Mouse (Mus musculus): ENCODE data around the gene Ntm.

Gene Ntm

DNA sequence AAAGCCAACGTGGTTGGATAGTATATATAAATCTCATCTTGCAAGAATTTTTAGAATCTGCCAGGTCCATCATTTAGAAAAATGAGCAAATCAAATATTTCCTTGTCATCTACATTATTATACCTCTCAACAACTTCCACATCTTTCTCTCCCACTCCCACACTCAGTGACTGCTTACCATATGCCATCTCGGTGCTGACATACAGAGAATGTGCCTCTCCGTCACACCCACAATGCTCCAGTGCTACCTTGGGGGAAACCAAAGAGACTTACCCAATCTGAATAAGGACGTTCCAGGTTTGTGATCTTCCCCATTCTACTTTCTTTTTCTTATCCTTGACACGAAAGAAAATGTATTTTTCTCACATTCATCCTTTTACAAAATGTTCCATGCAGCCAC, 75.0 kb downstream of the Ntm start:
- no peak for DNase-seq (ENCODE audit: low read depth, low spot score)

GRCm38 (mm10) chr9:29884062-29884461, 78.9 kb downstream of the Ntm start:
- DNase-seq (ENCODE audit: low read depth, low spot score) = no peak

GRCm38 (mm10) chr9:29881614-29882013, 81.3 kb downstream of the Ntm start:
- no peak for DNase-seq (ENCODE audit: low read depth, low spot score)

DNA sequence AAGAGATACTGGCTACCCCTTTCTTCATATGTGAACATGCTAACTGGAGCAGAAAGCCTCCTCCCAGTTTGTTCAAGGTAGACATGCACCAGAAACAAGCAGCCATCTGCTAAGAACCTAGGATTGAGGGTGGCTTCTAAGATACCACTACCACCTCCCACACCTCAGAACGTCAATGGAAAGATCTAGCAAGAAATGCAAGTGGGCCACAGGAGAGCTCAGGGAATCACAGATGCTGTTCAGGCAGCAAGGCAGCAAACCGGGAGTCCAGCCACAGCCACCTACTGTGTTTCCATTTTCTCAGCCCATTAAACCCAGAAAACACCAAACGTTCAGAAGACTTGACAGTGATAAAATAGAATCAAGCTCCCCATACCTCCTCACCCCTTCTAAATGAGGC, 85.4 kb downstream of the Ntm start:
- no peak for DNase-seq (ENCODE audit: low read depth, low spot score)

- DNase-seq (ENCODE audit: low read depth, low spot score) = no peak
These were observed 95.2 kb downstream of the Ntm start for GRCm38 (mm10) chr9:29867746-29868145.

- no peak for DNase-seq (ENCODE audit: low read depth, low spot score)
These were observed 96.1 kb downstream of the Ntm start for GRCm38 (mm10) chr9:29866824-29867223.

GRCm38 (mm10) chr9:29866101-29866500, 96.8 kb downstream of the Ntm start:
- no peak for DNase-seq (ENCODE audit: low read depth, low spot score)

DNA sequence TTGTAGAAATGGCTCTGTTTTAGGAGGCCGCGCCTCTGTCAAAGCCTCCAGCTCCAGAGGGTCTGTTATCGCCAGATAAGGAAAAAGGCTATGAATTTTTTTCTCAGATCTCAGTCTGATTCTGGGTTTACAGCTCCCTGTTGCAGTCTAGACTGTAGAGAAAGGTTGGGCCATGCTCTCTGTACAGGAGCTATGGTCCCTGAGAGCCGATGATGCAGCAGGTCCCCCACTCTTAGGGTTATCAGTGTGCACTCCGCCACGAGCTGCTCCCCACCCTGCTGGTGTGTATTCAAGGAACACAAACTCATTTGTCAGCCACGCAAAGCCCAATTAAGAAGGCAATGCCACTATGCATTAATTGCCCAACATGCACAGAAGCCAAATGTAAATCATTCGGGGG, 97.4 kb downstream of the Ntm start:
- DNase-seq (ENCODE audit: low read depth, low spot score) = no peak

- no peak for DNase-seq (ENCODE audit: low read depth, low spot score)
These were observed 98.1 kb downstream of the Ntm start for GRCm38 (mm10) chr9:29864886-29865285.

GRCm38 (mm10) chr9:29862408-29862807, 100.5 kb downstream of the Ntm start:
- no peak for DNase-seq (ENCODE audit: low read depth, low spot score)

- no peak for DNase-seq (ENCODE audit: low read depth, low spot score)
These were observed 103.5 kb downstream of the Ntm start for GRCm38 (mm10) chr9:29859256-29860048.

DNA sequence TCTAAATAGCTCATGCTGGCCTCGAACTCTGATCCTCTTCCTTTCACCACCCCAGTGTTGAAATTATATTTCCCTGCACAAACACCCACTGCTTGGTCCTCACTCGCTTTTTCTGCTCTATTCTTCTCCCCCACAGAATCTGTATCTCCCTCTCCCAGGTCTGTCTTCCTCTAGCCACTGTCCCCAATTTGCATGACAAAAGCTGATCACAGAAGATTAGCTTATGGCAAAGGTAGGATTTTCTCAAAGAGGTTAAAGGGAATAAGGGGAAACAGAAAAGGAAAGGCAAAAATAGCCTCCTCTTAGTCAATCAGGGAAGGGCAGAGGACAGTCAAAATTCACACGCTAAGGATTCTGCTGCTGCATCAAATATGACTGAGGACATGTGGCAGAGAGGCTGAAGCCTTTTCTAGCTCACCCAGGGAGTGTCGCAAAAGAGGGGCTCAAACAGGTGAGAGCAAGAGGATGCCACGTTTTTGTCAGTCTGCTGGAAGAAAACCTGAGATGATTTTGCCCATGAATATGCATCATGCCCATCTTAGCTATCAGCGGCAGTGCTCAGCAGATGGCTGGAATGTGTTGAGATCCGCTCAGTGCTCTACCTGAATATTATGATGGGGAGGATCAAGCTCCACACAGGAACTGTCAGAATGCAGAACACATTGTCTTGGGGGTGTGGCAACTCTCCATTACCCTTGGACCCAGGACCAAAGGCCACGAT, 114.0 kb downstream of the Ntm start:
- no peak for DNase-seq (ENCODE audit: low read depth, low spot score)

GRCm38 (mm10) chr9:29837344-29837743, 125.6 kb downstream of the Ntm start:
- no peak for DNase-seq (ENCODE audit: low read depth, low spot score)

GRCm38 (mm10) chr9:29834911-29835310, 128.0 kb downstream of the Ntm start:
- no peak for DNase-seq (ENCODE audit: low read depth, low spot score)

GRCm38 (mm10) chr9:29833781-29834180, 129.2 kb downstream of the Ntm start:
- no peak for DNase-seq (ENCODE audit: low read depth, low spot score)

- no peak for DNase-seq (ENCODE audit: low read depth, low spot score)
These were observed 135.7 kb downstream of the Ntm start for GRCm38 (mm10) chr9:29827240-29827660.

GRCm38 (mm10) chr9:29825236-29825635, 137.7 kb downstream of the Ntm start:
- no peak for DNase-seq (ENCODE audit: low read depth, low spot score)

DNA sequence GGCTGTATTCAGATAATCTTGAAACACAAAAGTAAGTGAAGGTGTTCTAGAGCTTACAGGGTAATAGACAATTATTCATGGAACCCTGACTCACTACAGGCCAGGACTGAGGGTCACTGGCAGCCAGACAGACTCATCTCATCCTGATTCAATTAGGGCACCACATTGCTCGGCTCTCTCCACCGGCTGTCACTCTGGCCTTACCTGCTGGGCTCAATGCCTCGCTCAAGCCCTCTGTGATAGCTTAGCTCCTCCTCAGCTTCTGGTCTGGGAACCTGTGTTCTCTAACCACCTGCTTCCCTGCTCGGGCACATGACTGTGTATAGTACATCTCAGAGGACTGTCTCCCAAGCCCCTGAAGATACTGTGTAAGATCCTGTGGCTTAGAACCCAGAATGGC, 139.2 kb downstream of the Ntm start:
- no peak for DNase-seq (ENCODE audit: low read depth, low spot score)

DNA sequence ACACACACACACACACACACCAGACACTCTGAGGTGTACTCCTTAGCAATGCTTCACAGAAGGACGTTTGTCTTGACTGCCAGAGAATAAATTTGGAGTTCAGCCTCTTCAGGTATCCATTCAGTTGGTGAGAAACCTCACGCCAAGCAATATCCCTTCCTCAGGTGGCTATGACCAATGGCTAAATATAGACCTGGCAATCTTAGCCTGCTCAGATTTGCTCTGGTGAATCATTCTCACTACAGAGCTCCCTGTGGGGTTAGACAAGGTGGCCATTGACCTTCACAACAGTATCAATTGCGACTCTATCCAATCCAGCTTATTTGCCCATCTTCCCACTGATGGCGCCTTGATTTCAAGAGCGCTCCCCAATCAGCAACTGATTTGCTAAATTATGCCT, 150.3 kb downstream of the Ntm start:
- no peak for DNase-seq (ENCODE audit: low read depth, low spot score)

- no peak for DNase-seq (ENCODE audit: low read depth, low spot score)
These were observed 156.2 kb downstream of the Ntm start for GRCm38 (mm10) chr9:29806790-29807189.

DNA sequence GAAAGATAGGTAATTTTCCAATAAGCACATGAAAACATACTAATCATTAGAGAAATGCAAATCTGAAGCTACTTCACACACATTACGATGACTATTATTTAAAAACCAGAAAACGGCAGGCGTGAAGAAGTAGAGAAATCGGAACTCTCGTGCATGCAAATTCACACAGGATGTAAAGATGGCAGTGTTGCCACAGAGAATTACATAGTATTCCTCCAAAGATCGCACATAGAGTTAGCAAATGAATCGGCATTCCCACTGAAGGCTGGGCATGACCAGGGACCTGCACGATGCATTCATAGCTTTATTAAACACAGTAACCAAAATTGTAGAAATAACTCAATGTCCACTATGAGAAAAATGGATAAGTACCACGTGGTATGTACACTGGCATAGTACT, 158.5 kb downstream of the Ntm start:
- no peak for DNase-seq (ENCODE audit: low read depth, low spot score)

DNA sequence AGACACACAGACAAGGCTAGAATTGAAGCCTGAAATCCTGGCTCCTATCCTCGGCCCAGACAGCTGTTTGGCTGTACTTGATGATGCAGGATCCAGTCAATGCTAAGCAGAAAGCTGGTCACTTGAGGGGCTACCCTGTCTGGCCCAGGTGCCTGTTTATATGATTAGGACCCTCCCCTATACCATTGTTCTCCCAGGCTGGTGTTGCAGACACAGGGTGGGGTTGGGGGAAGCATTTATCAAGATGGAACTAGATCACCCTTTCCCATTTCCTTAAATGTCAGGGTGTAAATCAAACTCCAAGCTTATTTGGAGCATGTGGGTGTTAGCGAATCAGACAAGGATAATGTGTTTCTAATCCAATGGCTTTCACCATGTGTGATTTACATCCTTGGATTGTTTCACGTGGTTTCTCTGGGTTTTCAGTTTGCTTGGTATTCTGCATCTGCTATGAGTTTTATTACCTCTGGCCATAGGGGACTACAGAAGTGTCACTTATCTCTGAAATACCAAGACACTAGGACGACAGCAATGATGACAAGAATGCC, 159.1 kb downstream of the Ntm start:
- DNase-seq (ENCODE audit: low read depth, low spot score) = no peak
